Comparison of ENCODE assay signal across 28 mouse cellular contexts in genomic region chr7:82105631-82106030, GRCm38 (mm10).
"Had no signal": no experiment of that assay in that cellular context is flagged by ENCODE, and none has a peak within 500 bp of the region (broad histone marks: within the 10 kb centered on the region; RNA-seq: fewer than 3 reads in every experiment).

No protein-coding gene starts in this region.

- H3K9me3 ChIP-seq: embryonic facial prominence, embryonic 10.5 days; embryonic facial prominence, embryonic 12.5 days; embryonic facial prominence, embryonic 13.5 days; embryonic facial prominence, embryonic 15.5 days; forebrain, embryonic 10.5 days; forebrain, embryonic 12.5 days; forebrain, embryonic 13.5 days; forebrain, embryonic 15.5 days had no signal

- H3K36me3 ChIP-seq: embryonic facial prominence, embryonic 10.5 days; embryonic facial prominence, embryonic 12.5 days; embryonic facial prominence, embryonic 13.5 days; embryonic facial prominence, embryonic 15.5 days; forebrain, embryonic 10.5 days; forebrain, embryonic 12.5 days; forebrain, embryonic 15.5 days had no signal

- H3K4me1 ChIP-seq: forebrain, embryonic 12.5 days; forebrain, embryonic 13.5 days; forebrain, embryonic 15.5 days had no signal

- H3K4me3 ChIP-seq: embryonic facial prominence, embryonic 10.5 days; embryonic facial prominence, embryonic 12.5 days; embryonic facial prominence, embryonic 13.5 days; embryonic facial prominence, embryonic 15.5 days; erythroblast, embryonic 14.5 days; forebrain, embryonic 10.5 days; forebrain, embryonic 12.5 days; forebrain, embryonic 13.5 days; forebrain, embryonic 15.5 days; gastrocnemius, adult 2 months had no signal

- H3K27me3 ChIP-seq: embryonic facial prominence, embryonic 12.5 days; embryonic facial prominence, embryonic 13.5 days; embryonic facial prominence, embryonic 15.5 days; forebrain, embryonic 12.5 days; forebrain, embryonic 13.5 days; forebrain, embryonic 15.5 days had no signal

- ATAC-seq: forebrain, embryonic 13.5 days; forebrain, embryonic 14.5 days; forebrain, embryonic 15.5 days; forebrain, embryonic 16.5 days; forebrain, postnatal 0 days had no signal

- H3K9ac ChIP-seq: embryonic facial prominence, embryonic 12.5 days; embryonic facial prominence, embryonic 13.5 days; embryonic facial prominence, embryonic 15.5 days; forebrain, embryonic 12.5 days; forebrain, embryonic 13.5 days; forebrain, embryonic 15.5 days; forebrain, postnatal 0 days had no signal

- DNase-seq: cerebellum, adult 18-20 months; cerebellum, adult 2 months; cerebellum, adult 8-10 months; cerebellum, adult 9-10 months; cerebellum, adult 9-11 months; cerebellum, postnatal 10 days; cerebellum, postnatal 14 days; cerebellum, postnatal 25 days; cerebellum, postnatal 36 days; embryo, embryonic 11 days; forebrain, postnatal 0 days; gastrocnemius, adult 2 months; gastrocnemius, postnatal 10 days; gastrocnemius, postnatal 14 days; gastrocnemius, postnatal 25 days; gastrocnemius, postnatal 36 days; heart, adult 18-20 months had no signal

- H3K4me2 ChIP-seq: embryonic facial prominence, embryonic 12.5 days; embryonic facial prominence, embryonic 13.5 days; embryonic facial prominence, embryonic 15.5 days; forebrain, embryonic 12.5 days; forebrain, embryonic 13.5 days; forebrain, embryonic 15.5 days had no signal

- H3K27ac ChIP-seq: embryonic facial prominence, embryonic 10.5 days; embryonic facial prominence, embryonic 12.5 days; embryonic facial prominence, embryonic 13.5 days; embryonic facial prominence, embryonic 15.5 days; forebrain, embryonic 10.5 days; forebrain, embryonic 12.5 days; forebrain, embryonic 13.5 days; forebrain, embryonic 15.5 days; gastrocnemius, adult 2 months had no signal
